ENCODE assay signal across 10 mouse cellular contexts in the genomic region with DNA sequence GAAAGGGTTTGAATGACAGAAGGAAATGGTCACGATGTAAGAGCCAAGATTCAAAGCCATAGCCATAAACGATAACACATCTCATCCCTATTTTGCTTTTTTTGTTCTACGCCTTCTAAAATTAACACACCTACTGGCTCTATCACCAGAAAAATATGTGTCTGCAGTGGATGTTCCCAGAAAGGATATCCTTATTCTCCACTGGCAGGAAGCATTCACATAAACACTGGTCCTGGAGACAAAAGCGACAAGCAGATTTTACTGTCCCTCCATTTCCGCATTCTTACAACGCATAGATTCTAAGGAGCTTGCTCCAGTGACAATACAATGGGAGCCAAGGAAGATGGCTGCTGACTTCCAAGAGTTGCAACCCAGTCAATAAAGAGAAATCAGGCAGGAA. TPM values are rescaled to one million over a fixed set of nuclear protein-coding genes. Genes with fewer than 3 reads are reported as not detected.
"Had no signal": no experiment of that assay in that cellular context is flagged by ENCODE, and none has a peak within 500 bp of the region (broad histone marks: within the 10 kb centered on the region; RNA-seq: fewer than 3 reads in every experiment).

No protein-coding gene starts in this region.

- H3K4me2 ChIP-seq: limb, embryonic 15.5 days; liver, embryonic 12.5 days; midbrain, embryonic 11.5 days; neural tube, embryonic 12.5 days had no signal

- H3K27me3 ChIP-seq: limb, embryonic 15.5 days; liver, embryonic 12.5 days; megakaryocyte, embryonic 14.5 days; neural tube, embryonic 12.5 days had no signal

- H3K9ac ChIP-seq: limb, embryonic 15.5 days; liver, embryonic 12.5 days; neural tube, embryonic 12.5 days had no signal

- H3K27ac ChIP-seq: limb, embryonic 15.5 days; liver, embryonic 12.5 days; macrophage; neural tube, embryonic 12.5 days; stomach, postnatal 0 days had no signal

- ATAC-seq: intestine, postnatal 0 days; liver, embryonic 12.5 days had no signal

- H3K4me1 ChIP-seq: limb, embryonic 15.5 days; liver, embryonic 12.5 days; megakaryocyte, embryonic 14.5 days; neural tube, embryonic 12.5 days had no signal

- DNase-seq: kidney, adult 8-10 months; kidney, postnatal 25 days had no signal

- H3K4me3 ChIP-seq: limb, embryonic 15.5 days; liver, embryonic 12.5 days; megakaryocyte, embryonic 14.5 days; neural tube, embryonic 12.5 days had no signal

- H3K36me3 ChIP-seq: limb, embryonic 15.5 days; liver, embryonic 12.5 days; neural tube, embryonic 12.5 days had no signal

- H3K9me3 ChIP-seq: limb, embryonic 15.5 days; liver, embryonic 12.5 days; neural tube, embryonic 12.5 days had no signal

RNA-seq across cellular contexts. Expression of a gene that starts 57.3 kb away (rescaled TPM):
- polyA plus RNA-seq: macrophage had no signal
